Comparison of ENCODE assay signal across 26 mouse cellular contexts in the genomic region with DNA sequence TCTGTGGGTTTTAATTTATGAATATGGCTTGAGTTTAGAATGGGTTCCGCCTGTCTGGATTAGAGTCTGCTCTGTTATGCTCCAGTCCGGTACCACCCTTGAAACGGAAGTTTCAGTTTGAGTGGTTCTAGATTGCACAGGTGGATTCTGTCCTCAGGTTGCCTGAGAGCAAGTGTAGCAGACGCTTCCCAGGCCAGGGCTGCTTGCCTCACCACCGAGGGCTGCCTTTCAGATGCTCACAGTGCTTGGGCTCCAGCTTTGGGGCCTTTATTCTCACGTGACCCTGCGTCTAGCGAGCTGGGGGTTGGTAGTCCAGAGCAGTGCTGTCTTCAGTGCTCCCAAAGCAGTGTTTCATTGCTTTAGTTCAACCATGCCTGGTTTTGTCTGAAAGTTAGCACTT. TPM values are rescaled to one million over a fixed set of nuclear protein-coding genes. Genes with fewer than 3 reads are reported as not detected.
A peak's percentile ranks its signal among the peaks of the same experiment; 100 is the strongest.
DNase-seq lines count a peak whose midpoint lies in the region; ATAC-seq lines count a peak whose summit lies in the region.
"Had no signal": no experiment of that assay in that cellular context is flagged by ENCODE, and none has a peak within 500 bp of the region (broad histone marks: within the 10 kb centered on the region; RNA-seq: fewer than 3 reads in every experiment).

No protein-coding gene starts in this region.

- no peak overlapping the region for H3K9ac ChIP-seq in midbrain, embryonic 11.5 days (ENCODE audit: low read length)
- H3K9ac ChIP-seq: forebrain, embryonic 13.5 days; heart, embryonic 13.5 days; hindbrain, embryonic 12.5 days; hindbrain, embryonic 15.5 days had no signal

- peak; percentile 44 for DNase-seq in midbrain, embryonic 11.5 days (ENCODE audit: low spot score, missing footprints)
- DNase-seq in midbrain, embryonic 10.5 days (ENCODE audit: low spot score): no peak
- DNase-seq in induced T-regulatory cell, adult 2 months (ENCODE audit: low read depth): peak; percentile 75
- no peak for DNase-seq in embryonic facial prominence, embryonic 10.5 days (ENCODE audit: low spot score)
- no peak for DNase-seq in adrenal gland, postnatal 10 days
- DNase-seq: adrenal gland, adult 2 months; adrenal gland, postnatal 25 days; cerebellum, adult 11-12 months; cerebellum, adult 8-10 months; cerebellum, postnatal 10 days; cerebellum, postnatal 36 days; embryo, embryonic 11 days; gastrocnemius, postnatal 25 days; heart, adult 2 months; heart, postnatal 14 days; kidney, adult 18-20 months had no signal

- 73% methylated on average over 8 of the region's 8 CpGs for WGBS in midbrain, embryonic 11.5 days
- 77% methylated on average over 8 of the region's 8 CpGs for WGBS in midbrain, embryonic 10.5 days
- WGBS in embryonic facial prominence, embryonic 10.5 days: 77% methylated on average over 8 of the region's 8 CpGs

- H3K27ac ChIP-seq in midbrain, embryonic 11.5 days (ENCODE audit: low read depth, low read length): no peak overlapping the region
- H3K27ac ChIP-seq in midbrain, embryonic 10.5 days (replicated peaks): no peak overlapping the region
- no peak overlapping the region for H3K27ac ChIP-seq in embryonic facial prominence, embryonic 10.5 days (replicated peaks)
- H3K27ac ChIP-seq: forebrain, embryonic 10.5 days; forebrain, embryonic 13.5 days; heart, adult 2 months; heart, embryonic 10.5 days; heart, embryonic 13.5 days; hindbrain, embryonic 12.5 days; hindbrain, embryonic 15.5 days had no signal

- no peaks in the 10 kb centered on the region for H3K9me3 ChIP-seq in midbrain, embryonic 11.5 days (ENCODE audit: control insufficient read depth, low read length)
- no peaks in the 10 kb centered on the region for H3K9me3 ChIP-seq in midbrain, embryonic 10.5 days (replicated peaks)
- no peaks in the 10 kb centered on the region for H3K9me3 ChIP-seq in embryonic facial prominence, embryonic 10.5 days
- H3K9me3 ChIP-seq: forebrain, embryonic 10.5 days; forebrain, embryonic 13.5 days; heart, embryonic 10.5 days; heart, embryonic 13.5 days; hindbrain, embryonic 12.5 days; hindbrain, embryonic 15.5 days had no signal

- no peaks in the 10 kb centered on the region for H3K36me3 ChIP-seq in midbrain, embryonic 11.5 days (ENCODE audit: control insufficient read depth, insufficient read depth, low read length)
- no peaks in the 10 kb centered on the region for H3K36me3 ChIP-seq in midbrain, embryonic 10.5 days
- H3K36me3 ChIP-seq in embryonic facial prominence, embryonic 10.5 days (replicated peaks): no peaks in the 10 kb centered on the region
- H3K36me3 ChIP-seq: forebrain, embryonic 10.5 days; heart, embryonic 10.5 days; heart, embryonic 13.5 days; hindbrain, embryonic 12.5 days; hindbrain, embryonic 15.5 days had no signal

- H3K4me2 ChIP-seq in midbrain, embryonic 11.5 days: no peak overlapping the region
- H3K4me2 ChIP-seq: forebrain, embryonic 13.5 days; heart, embryonic 13.5 days; hindbrain, embryonic 12.5 days; hindbrain, embryonic 15.5 days had no signal

- ATAC-seq in midbrain, embryonic 11.5 days (ENCODE audit: low FRiP score): no peak
- peak; percentile 74 for ATAC-seq in CD4-positive, CD25-positive, alpha-beta regulatory T cell, adult 4 months
- ATAC-seq: forebrain, embryonic 13.5 days; forebrain, embryonic 16.5 days; intestine, embryonic 16.5 days; Patski had no signal

- no peaks in the 10 kb centered on the region for H3K27me3 ChIP-seq in midbrain, embryonic 11.5 days (ENCODE audit: control insufficient read depth, insufficient read depth, low read length)
- H3K27me3 ChIP-seq in midbrain, embryonic 10.5 days (ENCODE audit: low read depth, poor library complexity, severe bottlenecking): no peaks in the 10 kb centered on the region
- no peaks in the 10 kb centered on the region for H3K27me3 ChIP-seq in embryonic facial prominence, embryonic 10.5 days (replicated peaks; ENCODE audit: low read depth, poor library complexity, severe bottlenecking)
- H3K27me3 ChIP-seq: forebrain, embryonic 13.5 days; heart, embryonic 13.5 days; hindbrain, embryonic 12.5 days; hindbrain, embryonic 15.5 days; Patski had no signal

- H3K4me1 ChIP-seq in midbrain, embryonic 11.5 days (ENCODE audit: control insufficient read depth, insufficient read depth, low read length): no peaks in the 10 kb centered on the region
- H3K4me1 ChIP-seq in midbrain, embryonic 10.5 days: 0 out of 2 replicates have a peak, but pooled peaks cover 2% of the 10 kb centered on the region
- no peaks in the 10 kb centered on the region for H3K4me1 ChIP-seq in embryonic facial prominence, embryonic 10.5 days
- H3K4me1 ChIP-seq: forebrain, embryonic 13.5 days; heart, embryonic 10.5 days; heart, embryonic 13.5 days; hindbrain, embryonic 12.5 days; hindbrain, embryonic 15.5 days had no signal

- H3K4me3 ChIP-seq in midbrain, embryonic 11.5 days (ENCODE audit: low read depth, low read length): no peak overlapping the region
- no peak overlapping the region for H3K4me3 ChIP-seq in midbrain, embryonic 10.5 days
- no peak overlapping the region for H3K4me3 ChIP-seq in embryonic facial prominence, embryonic 10.5 days
- H3K4me3 ChIP-seq: forebrain, embryonic 10.5 days; forebrain, embryonic 13.5 days; heart, adult 2 months; heart, embryonic 10.5 days; heart, embryonic 13.5 days; hindbrain, embryonic 12.5 days; hindbrain, embryonic 15.5 days had no signal

RNA-seq across cellular contexts. Expression of gene Lrba, which starts 22.7 kb away (rescaled TPM):
- 7.9 TPM in 2 replicates for polyA plus RNA-seq in midbrain, embryonic 11.5 days (2014; fragmentation: Nextera tagmentation; extraction: Ambion mirVana)
- polyA plus RNA-seq in midbrain, embryonic 10.5 days (2016; fragmentation: Nextera tagmentation; extraction: Ambion mirVana): 3.6 and 6.3 TPM in 2 replicates
- polyA plus RNA-seq in CD4-positive, CD25-positive, alpha-beta regulatory T cell, adult 4 months (2017; shearing (Covaris generic)): 10 to 100 TPM; 13.4 to 14.0 TPM
- polyA plus RNA-seq in embryonic facial prominence, embryonic 10.5 days (2016; fragmentation: Nextera tagmentation; extraction: Ambion mirVana): 9.1 and 10.5 TPM in 2 replicates
- 10 to 100 TPM; 24.1 to 33.4 TPM for total RNA-seq in adrenal gland, postnatal 10 days (2021)

Comparison
In these comparisons a context has a peak if more than half of its experiments do, and no peak if none do; other contexts are left out.
1. DNase-seq: peak in midbrain, embryonic 11.5 days (single experiment) and induced T-regulatory cell, adult 2 months (single experiment); none in midbrain, embryonic 10.5 days (single experiment), embryonic facial prominence, embryonic 10.5 days (single experiment) and adrenal gland, postnatal 10 days (single experiment).